In the genomic region with DNA sequence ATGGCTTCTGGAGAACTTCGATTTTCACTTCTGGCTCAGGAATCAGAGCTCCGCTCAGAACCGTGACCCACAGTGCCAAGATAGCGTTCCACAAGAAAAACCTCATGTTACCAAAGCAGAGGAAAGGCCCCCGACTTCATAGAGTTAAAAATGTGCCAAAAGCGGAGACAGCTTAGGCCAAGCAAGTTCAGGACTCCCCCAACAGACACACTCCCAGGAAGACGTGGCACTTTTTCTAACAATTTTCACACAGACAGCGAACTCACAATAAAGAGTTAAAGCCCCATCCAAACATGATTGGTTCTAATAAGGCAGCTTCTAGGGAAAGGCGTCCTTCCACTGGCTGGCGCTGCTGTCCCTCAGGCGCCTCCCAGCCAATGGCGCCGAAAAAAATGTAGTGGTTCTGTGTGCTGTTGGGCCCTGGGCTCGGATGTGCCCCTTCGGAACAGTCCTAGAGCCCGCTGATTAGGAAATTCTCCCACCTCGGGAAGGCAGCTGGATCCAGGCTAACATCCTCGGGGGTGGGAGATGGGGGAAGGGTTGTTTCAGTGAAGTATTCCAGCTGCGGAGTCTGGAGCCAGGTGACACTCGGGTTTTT, we compare ENCODE assay signal across 8 mouse cellular contexts. TPM values are rescaled to one million over a fixed set of nuclear protein-coding genes. Genes with fewer than 3 reads are reported as not detected.
A peak's percentile ranks its signal among the peaks of the same experiment; 100 is the strongest.
DNase-seq lines count a peak whose midpoint lies in the region; ATAC-seq and TF ChIP-seq lines count a peak whose summit lies in the region.

No protein-coding gene starts in this region.

- H3K27me3 ChIP-seq in embryonic facial prominence, embryonic 11.5 days (ENCODE audit: control insufficient read depth, insufficient read depth, low read length), result no peaks in the 10 kb centered on the region
- H3K27me3 ChIP-seq in intestine, postnatal 0 days (replicated peaks; ENCODE audit: control insufficient read depth, insufficient read depth, low read length), result no peaks in the 10 kb centered on the region
- no peaks in the 10 kb centered on the region for H3K27me3 ChIP-seq in midbrain, embryonic 11.5 days (ENCODE audit: control insufficient read depth, insufficient read depth, low read length)

- peak; percentile 70; the same call in 1 of the 2 replicates for ATAC-seq in embryonic facial prominence, embryonic 11.5 days (replicated peaks; ENCODE audit: insufficient number of reproducible peaks, low FRiP score, low TSS enrichment, low read depth)
- peak; percentile 78 for ATAC-seq in granulocyte monocyte progenitor cell, adult 5-6 weeks (replicated peaks; ENCODE audit: poor library complexity, severe bottlenecking)
- ATAC-seq in intestine, postnatal 0 days, result peak; percentile 75
- peak; percentile 73 for ATAC-seq in midbrain, embryonic 11.5 days (ENCODE audit: low FRiP score)

- H3K27ac ChIP-seq in embryonic facial prominence, embryonic 11.5 days (replicated peaks; ENCODE audit: low read depth, low read length), result no peak overlapping the region
- no peak overlapping the region; the same call in 1 of the 2 replicates for H3K27ac ChIP-seq in intestine, postnatal 0 days (ENCODE audit: low read depth, low read length)
- no peak overlapping the region for H3K27ac ChIP-seq in midbrain, embryonic 11.5 days (ENCODE audit: low read depth, low read length)

- peak; percentile 33; the same call in 1 of the 2 replicates for TF ChIP-seq CTCF in intestine, postnatal 0 days (IDR thresholded peaks at IDR 0.05; ENCODE audit: low read depth)

- intact Hi-C loops in left cerebral cortex, postnatal 4 days (cut with DNase I), result loop anchor here (10.0 kb wide), 3 partner anchors 92 to 572 kb away; partner anchors contain the start of gene Mturn

- under 1% methylated on average over 20 of the region's 20 CpGs for WGBS in embryonic facial prominence, embryonic 11.5 days
- WGBS in intestine, postnatal 0 days, result 0% methylated on average over 20 of the region's 20 CpGs
- under 1% methylated on average over 20 of the region's 20 CpGs for WGBS in midbrain, embryonic 11.5 days

- H3K4me1 ChIP-seq in embryonic facial prominence, embryonic 11.5 days (ENCODE audit: control insufficient read depth, insufficient read depth, low read length), result no peaks in the 10 kb centered on the region
- peaks cover 9% of the 10 kb centered on the region; the same call in 1 of the 2 replicates for H3K4me1 ChIP-seq in intestine, postnatal 0 days (replicated peaks; ENCODE audit: control insufficient read depth, insufficient read depth, low read length)
- H3K4me1 ChIP-seq in midbrain, embryonic 11.5 days (ENCODE audit: control insufficient read depth, insufficient read depth, low read length), result peaks cover 14% of the 10 kb centered on the region

- no peaks in the 10 kb centered on the region for H3K36me3 ChIP-seq in embryonic facial prominence, embryonic 11.5 days (replicated peaks; ENCODE audit: control insufficient read depth, insufficient read depth, low read depth, low read length)
- H3K36me3 ChIP-seq in intestine, postnatal 0 days (ENCODE audit: control insufficient read depth, insufficient read depth), result no peaks in the 10 kb centered on the region
- H3K36me3 ChIP-seq in midbrain, embryonic 11.5 days (ENCODE audit: control insufficient read depth, insufficient read depth, low read length), result no peaks in the 10 kb centered on the region

- no peaks in the 10 kb centered on the region for H3K9me3 ChIP-seq in embryonic facial prominence, embryonic 11.5 days (replicated peaks; ENCODE audit: control insufficient read depth, low read length)
- H3K9me3 ChIP-seq in intestine, postnatal 0 days (ENCODE audit: control insufficient read depth), result no peaks in the 10 kb centered on the region
- H3K9me3 ChIP-seq in midbrain, embryonic 11.5 days (ENCODE audit: control insufficient read depth, low read length), result no peaks in the 10 kb centered on the region

- H3K9ac ChIP-seq in embryonic facial prominence, embryonic 11.5 days (replicated peaks; ENCODE audit: low read length), result peak overlapping the region; percentile 62
- peak overlapping the region; percentile 54 for H3K9ac ChIP-seq in intestine, postnatal 0 days (ENCODE audit: low read depth, low read length)
- H3K9ac ChIP-seq in midbrain, embryonic 11.5 days (ENCODE audit: low read length), result peak overlapping the region; percentile 65

- DNase-seq in adrenal gland, postnatal 25 days, result peak; percentile 93
- peak; percentile 90 for DNase-seq in embryonic facial prominence, embryonic 11.5 days (ENCODE audit: low spot score)
- peak; percentile 92 for DNase-seq in left cerebral cortex, postnatal 4 days
- DNase-seq in midbrain, embryonic 11.5 days (ENCODE audit: low spot score, missing footprints), result peak; percentile 97
- peak; percentile 89 for DNase-seq in right cerebral cortex, postnatal 4 days
- DNase-seq in yolk sac, embryonic 10.5 days (ENCODE audit: low spot score), result peak; percentile 91

- H3K4me3 ChIP-seq in embryonic facial prominence, embryonic 11.5 days (ENCODE audit: low read depth, low read length), result peak overlapping the region; percentile 55
- H3K4me3 ChIP-seq in intestine, postnatal 0 days (ENCODE audit: low read depth, low read length), result peak overlapping the region; percentile 60
- peak overlapping the region; percentile 57 for H3K4me3 ChIP-seq in midbrain, embryonic 11.5 days (ENCODE audit: low read depth, low read length)

- H3K4me2 ChIP-seq in embryonic facial prominence, embryonic 11.5 days (ENCODE audit: low read depth, low read length), result peak overlapping the region; percentile 64
- peak overlapping the region; percentile 97 for H3K4me2 ChIP-seq in intestine, postnatal 0 days (replicated peaks; ENCODE audit: low read depth)
- peak overlapping the region; percentile 82 for H3K4me2 ChIP-seq in midbrain, embryonic 11.5 days

RNA-seq across cellular contexts. Expression of gene Plekha8, which starts 1.9 kb away (rescaled TPM):
- 19.4 and 20.1 TPM in 2 replicates for total RNA-seq in adrenal gland, postnatal 25 days (2021)
- polyA plus RNA-seq in embryonic facial prominence, embryonic 11.5 days (2014; fragmentation: Nextera tagmentation; extraction: Ambion mirVana), result 24.3 and 24.7 TPM in 2 replicates
- total RNA-seq in granulocyte monocyte progenitor cell, adult 5-6 weeks (2014; fragmentation: Nextera tagmentation), result 2.7 and 4.6 TPM in 2 replicates
- total RNA-seq in granulocyte monocyte progenitor cell, adult 5-6 weeks (2017), result 2.2 and 3.1 TPM in 2 replicates
- 8.1 and 9.0 TPM in 2 replicates for polyA plus RNA-seq in intestine, postnatal 0 days (2015; fragmentation: Nextera tagmentation; extraction: Ambion mirVana)
- total RNA-seq in left cerebral cortex, postnatal 4 days (2021), result 10 to 100 TPM; 13.5 to 14.8 TPM
- 21.0 and 22.5 TPM in 2 replicates for polyA plus RNA-seq in midbrain, embryonic 11.5 days (2014; fragmentation: Nextera tagmentation; extraction: Ambion mirVana)

RNA-seq across cellular contexts. Expression of gene Fkbp14, which starts 4.1 kb away (rescaled TPM):
- 17.2 and 17.5 TPM in 2 replicates for total RNA-seq in adrenal gland, postnatal 25 days (2021)
- polyA plus RNA-seq in embryonic facial prominence, embryonic 11.5 days (2014; fragmentation: Nextera tagmentation; extraction: Ambion mirVana), result 21.2 and 23.9 TPM in 2 replicates
- not detected in 2 replicates for total RNA-seq in granulocyte monocyte progenitor cell, adult 5-6 weeks (2014; fragmentation: Nextera tagmentation)
- not detected in 2 replicates for total RNA-seq in granulocyte monocyte progenitor cell, adult 5-6 weeks (2017)
- polyA plus RNA-seq in intestine, postnatal 0 days (2015; fragmentation: Nextera tagmentation; extraction: Ambion mirVana), result 8.4 and 8.7 TPM in 2 replicates
- 1 to 10 TPM; 7.6 to 7.8 TPM for total RNA-seq in left cerebral cortex, postnatal 4 days (2021)
- 14.5 and 18.0 TPM in 2 replicates for polyA plus RNA-seq in midbrain, embryonic 11.5 days (2014; fragmentation: Nextera tagmentation; extraction: Ambion mirVana)

RNA-seq across cellular contexts. Expression of gene Scrn1, which starts 26.7 kb away (rescaled TPM):
- total RNA-seq in adrenal gland, postnatal 25 days (2021), result 30.7 and 36.1 TPM in 2 replicates
- polyA plus RNA-seq in embryonic facial prominence, embryonic 11.5 days (2014; fragmentation: Nextera tagmentation; extraction: Ambion mirVana), result 24.4 and 25.4 TPM in 2 replicates
- not detected in 2 replicates for total RNA-seq in granulocyte monocyte progenitor cell, adult 5-6 weeks (2014; fragmentation: Nextera tagmentation)
- total RNA-seq in granulocyte monocyte progenitor cell, adult 5-6 weeks (2017), result not detected in 2 replicates
- polyA plus RNA-seq in intestine, postnatal 0 days (2015; fragmentation: Nextera tagmentation; extraction: Ambion mirVana), result 2.5 and 4.4 TPM in 2 replicates
- total RNA-seq in left cerebral cortex, postnatal 4 days (2021), result 100 to 1,000 TPM; 180 to 182 TPM
- polyA plus RNA-seq in midbrain, embryonic 11.5 days (2014; fragmentation: Nextera tagmentation; extraction: Ambion mirVana), result 69.5 and 73.3 TPM in 2 replicates

Comparison
In these comparisons a context has a peak if more than half of its experiments do, and no peak if none do; other contexts are left out.
1. RNA of gene Fkbp14, which starts 4.1 kb away (total RNA-seq): 17.2 to 17.5 TPM in adrenal gland, postnatal 25 days and 7.6 to 7.8 TPM in left cerebral cortex, postnatal 4 days; not detected in granulocyte monocyte progenitor cell, adult 5-6 weeks; every median in the first group is over 4 times any median in the second.
2. RNA of gene Scrn1, which starts 26.7 kb away (total RNA-seq): 180 to 182 TPM in left cerebral cortex, postnatal 4 days and 30.7 to 36.1 TPM in adrenal gland, postnatal 25 days; not detected in granulocyte monocyte progenitor cell, adult 5-6 weeks; every median in the first group is over 10 times any median in the second.
3. Peak in every context shown above with its lines, with median percentiles within 50 percentile points of each other: DNase-seq, ATAC-seq, H3K4me2 ChIP-seq, H3K4me3 ChIP-seq and H3K9ac ChIP-seq.